Comparison of ENCODE assay signal across 8 mouse cellular contexts in the genomic region with DNA sequence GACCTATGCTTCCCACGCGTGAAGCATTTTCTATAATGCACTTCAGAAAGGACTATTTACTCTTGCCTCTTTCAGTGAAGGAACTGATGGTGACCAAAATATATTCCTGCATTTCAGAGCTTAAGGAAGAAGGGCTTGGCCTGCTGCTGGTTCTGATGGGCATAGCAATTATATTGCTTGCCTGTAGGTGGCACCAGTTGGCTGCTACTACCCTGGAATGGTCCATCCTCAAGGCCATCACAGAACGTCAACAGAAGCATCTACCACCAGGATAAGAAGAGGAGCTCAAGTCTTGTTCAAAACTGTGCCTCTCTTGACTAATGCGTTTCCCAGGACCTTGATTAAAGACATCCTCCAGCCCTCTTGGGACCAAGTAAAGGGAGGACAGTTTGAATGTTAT.
DNase-seq lines count a peak whose midpoint lies in the region; ATAC-seq lines count a peak whose summit lies in the region.

No protein-coding gene starts in this region.

- 37% methylated on average over 4 of the region's 4 CpGs for WGBS in heart, embryonic 12.5 days
- WGBS in kidney, embryonic 15.5 days, result 41% methylated on average over 4 of the region's 4 CpGs

- H3K27me3 ChIP-seq in heart, embryonic 12.5 days (replicated peaks), result no peaks in the 10 kb centered on the region
- peaks cover 8% of the 10 kb centered on the region; the same call in 1 of the 2 replicates for H3K27me3 ChIP-seq in kidney, embryonic 15.5 days

- H3K4me1 ChIP-seq in heart, embryonic 12.5 days (replicated peaks), result 0 out of 2 replicates have a peak, but pooled peaks cover 7% of the 10 kb centered on the region
- peaks cover 12% of the 10 kb centered on the region for H3K4me1 ChIP-seq in kidney, embryonic 15.5 days

- no peaks in the 10 kb centered on the region for H3K36me3 ChIP-seq in heart, embryonic 12.5 days
- H3K36me3 ChIP-seq in kidney, embryonic 15.5 days, result no peaks in the 10 kb centered on the region

- no peak overlapping the region for H3K4me3 ChIP-seq in heart, embryonic 12.5 days
- no peak overlapping the region for H3K4me3 ChIP-seq in kidney, embryonic 15.5 days (replicated peaks)

- peak; percentile 6 to 40 for DNase-seq in heart, adult 18-20 months
- peak; percentile 19 to 20 for DNase-seq in right cerebral cortex, adult 2 months (ENCODE audit: low spot score in 2 of 2)
- no peak for DNase-seq in right cerebral cortex, postnatal 4 days
- DNase-seq in cerebellum, adult 8-10 months, result peak; percentile 17
- peak; percentile 45 for DNase-seq in ovary, postnatal 36 days (ENCODE audit: low spot score)
- DNase-seq in c-Kit-positive CD71-positive TER-119-positive erythroid progenitor cells, embryonic 14.5 days (ENCODE audit: low spot score), result no peak

- no peak overlapping the region for H3K27ac ChIP-seq in heart, embryonic 12.5 days (ENCODE audit: poor library complexity, severe bottlenecking)
- no peak overlapping the region for H3K27ac ChIP-seq in kidney, embryonic 15.5 days

- no peak overlapping the region for H3K9ac ChIP-seq in heart, embryonic 12.5 days
- H3K9ac ChIP-seq in kidney, embryonic 15.5 days, result no peak overlapping the region

- no peaks in the 10 kb centered on the region for H3K9me3 ChIP-seq in heart, embryonic 12.5 days (replicated peaks)
- no peaks in the 10 kb centered on the region for H3K9me3 ChIP-seq in kidney, embryonic 15.5 days (replicated peaks)

- ATAC-seq in heart, embryonic 12.5 days (ENCODE audit: insufficient number of reproducible peaks, low FRiP score), result no peak
- 0 out of 2 replicates have a peak, but pooled peaks have one; percentile 43 for ATAC-seq in kidney, embryonic 15.5 days (replicated peaks; ENCODE audit: low FRiP score)

- H3K4me2 ChIP-seq in heart, embryonic 12.5 days, result no peak overlapping the region
- H3K4me2 ChIP-seq in kidney, embryonic 15.5 days, result no peak overlapping the region

Comparison
In these comparisons a context has a peak if more than half of its experiments do, and no peak if none do; other contexts are left out.
1. DNase-seq: peak in heart, adult 18-20 months (2 of 2), right cerebral cortex, adult 2 months (2 of 2), cerebellum, adult 8-10 months (single experiment) and ovary, postnatal 36 days (single experiment); none in right cerebral cortex, postnatal 4 days (single experiment) and c-Kit-positive CD71-positive TER-119-positive erythroid progenitor cells, embryonic 14.5 days (single experiment).